Mouse (Mus musculus): ENCODE results near the gene Zan.

Zan gene

GRCm38 (mm10) chr5:137349384-137350204 lies 127.3 kb downstream of the Zan start, which contains the start of gene Ephb4:
Gene Ephb4 (plus strand): TSS chr5:137350109.
- no peak for DNase-seq

DNA sequence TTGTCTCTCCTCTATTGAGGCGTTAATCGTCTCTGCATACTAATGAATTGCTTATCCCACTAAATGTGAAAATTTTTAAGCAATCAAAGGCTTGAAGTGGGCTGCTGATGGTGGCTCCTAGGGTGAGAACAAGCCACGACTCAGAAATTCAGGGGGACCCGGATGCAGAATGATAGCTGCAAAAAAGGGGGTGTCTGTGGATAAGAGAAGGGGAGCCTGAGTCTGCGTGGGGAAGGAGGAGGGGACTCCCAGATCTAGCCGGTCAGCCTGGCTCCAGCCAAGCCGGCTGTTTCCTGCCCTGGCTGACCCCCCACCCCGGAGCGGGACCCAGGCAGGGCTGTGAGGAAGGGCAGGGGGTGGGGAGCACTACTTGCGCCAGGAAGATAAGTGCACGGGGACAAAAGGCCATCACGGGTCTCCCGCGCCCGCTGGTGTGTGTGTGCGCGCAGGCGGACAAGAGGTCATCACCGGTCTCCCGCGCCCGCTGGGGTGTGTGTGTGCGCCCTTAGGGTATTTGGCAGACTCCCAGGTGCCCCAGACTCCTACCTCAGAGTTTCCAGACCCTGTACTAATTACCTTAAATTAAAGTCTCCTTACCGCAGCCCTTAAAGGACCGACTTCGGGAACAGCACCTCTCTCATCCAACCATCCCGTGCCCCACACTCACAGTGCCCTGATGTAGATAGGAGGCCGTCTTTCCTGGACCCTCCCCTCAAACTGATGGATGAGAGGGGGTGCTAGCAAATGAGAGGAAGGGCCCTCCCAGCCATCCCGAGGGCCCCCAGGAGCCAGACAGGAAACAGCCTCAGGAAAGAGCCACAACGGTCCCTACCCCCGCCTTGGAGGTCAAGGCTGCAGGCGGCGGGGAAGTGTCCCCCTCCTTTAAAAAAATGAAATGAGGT lies 128.1 kb downstream of the Zan start:
- DNase-seq = no peak

- no peak for DNase-seq
These were observed 129.0 kb downstream of the Zan start for GRCm38 (mm10) chr5:137347856-137348255.

GRCm38 (mm10) chr5:137346983-137347382 lies 129.9 kb downstream of the Zan start:
- no peak for DNase-seq

DNA sequence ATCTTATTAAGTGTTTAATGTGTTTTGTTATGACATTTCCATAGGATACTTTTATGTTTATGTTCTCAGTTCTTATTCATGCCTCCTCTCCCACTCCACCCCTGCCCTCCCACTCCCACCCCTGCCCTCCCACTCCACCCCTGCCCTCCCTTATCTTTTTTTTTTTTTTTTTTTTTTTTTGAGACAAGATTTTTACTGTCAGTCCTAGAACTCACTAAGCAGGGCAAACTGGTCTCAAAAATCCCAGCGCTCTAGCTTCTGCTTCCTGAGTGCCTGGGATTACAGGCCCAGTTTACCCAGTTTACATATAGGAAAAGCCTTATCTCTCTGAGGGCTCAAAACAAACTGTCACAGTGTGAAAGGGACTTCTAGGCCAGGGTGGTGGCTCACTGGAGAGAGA lies 130.5 kb downstream of the Zan start:
- no peak for DNase-seq

DNA sequence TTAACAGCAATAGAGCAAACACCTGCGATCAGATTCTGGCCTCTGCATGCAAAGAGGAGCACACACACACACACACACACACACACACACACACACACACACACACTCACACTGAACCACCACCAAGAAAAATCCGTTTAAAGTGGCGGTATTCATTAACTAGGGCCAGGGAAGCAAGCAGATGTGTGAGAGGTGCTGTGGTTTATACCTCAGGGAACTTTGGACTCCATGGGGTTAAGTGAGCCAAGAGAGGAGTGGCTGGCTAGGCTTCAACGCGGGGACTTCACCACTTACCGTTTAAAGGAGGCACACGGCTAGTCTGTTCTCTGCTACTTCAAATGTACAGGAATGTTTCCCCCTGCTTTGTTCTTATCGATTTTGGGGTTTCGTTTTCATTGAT lies 131.0 kb downstream of the Zan start:
- no peak for DNase-seq

DNA sequence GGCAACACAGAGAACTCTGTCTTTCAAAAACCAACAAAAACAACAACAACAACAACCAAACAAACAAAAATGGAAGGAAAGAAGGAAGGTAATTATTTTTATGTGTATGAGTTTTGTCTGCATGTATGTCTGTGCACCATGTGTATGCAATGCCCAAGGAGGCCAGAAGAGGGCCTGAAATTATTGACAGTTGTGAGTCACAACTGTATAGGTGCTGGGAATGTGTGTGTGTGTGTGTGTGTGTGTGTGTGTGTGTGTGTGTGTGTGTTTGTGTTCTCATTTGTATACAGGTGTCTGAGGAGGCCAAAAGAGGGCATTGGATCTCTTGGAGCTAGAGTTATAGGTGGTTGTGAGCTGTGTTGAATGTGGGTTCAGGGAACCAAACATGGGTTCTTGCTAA lies 133.0 kb downstream of the Zan start:
- peak; percentile 10 to 24 for DNase-seq

GRCm38 (mm10) chr5:137343412-137343811 lies 133.5 kb downstream of the Zan start:
- no peak for DNase-seq

DNA sequence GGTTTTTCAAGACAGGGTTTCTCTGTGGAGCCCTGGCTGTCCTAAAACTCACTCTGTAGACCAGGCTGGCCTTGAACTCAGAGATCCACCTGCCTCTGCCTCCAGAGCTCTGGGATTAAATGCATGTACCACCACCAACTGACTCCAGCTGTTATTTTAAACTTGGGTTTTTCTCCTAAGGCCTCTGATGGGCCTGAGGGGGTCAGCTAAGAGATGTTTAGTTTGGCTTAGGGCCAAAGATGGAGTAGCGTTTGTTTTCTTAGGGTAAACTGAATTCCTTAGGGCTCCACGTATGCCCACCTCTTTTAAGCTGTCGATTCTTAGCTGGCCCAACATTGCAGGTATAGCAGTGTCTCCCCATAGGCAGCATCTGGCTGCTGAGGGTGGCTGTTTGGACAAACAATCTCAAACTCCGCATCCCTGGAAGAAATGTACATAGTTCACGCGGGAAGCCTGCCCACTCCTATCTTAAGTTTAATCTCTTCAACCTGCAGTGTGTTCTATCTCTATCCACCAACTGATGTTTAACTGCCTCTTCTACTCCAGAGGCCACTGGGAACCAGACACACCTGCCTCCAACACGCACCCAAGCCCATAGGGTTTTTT lies 134.4 kb downstream of the Zan start:
- DNase-seq = no peak

- no peak for DNase-seq
These were observed 136.6 kb downstream of the Zan start for GRCm38 (mm10) chr5:137340222-137340621.

DNA sequence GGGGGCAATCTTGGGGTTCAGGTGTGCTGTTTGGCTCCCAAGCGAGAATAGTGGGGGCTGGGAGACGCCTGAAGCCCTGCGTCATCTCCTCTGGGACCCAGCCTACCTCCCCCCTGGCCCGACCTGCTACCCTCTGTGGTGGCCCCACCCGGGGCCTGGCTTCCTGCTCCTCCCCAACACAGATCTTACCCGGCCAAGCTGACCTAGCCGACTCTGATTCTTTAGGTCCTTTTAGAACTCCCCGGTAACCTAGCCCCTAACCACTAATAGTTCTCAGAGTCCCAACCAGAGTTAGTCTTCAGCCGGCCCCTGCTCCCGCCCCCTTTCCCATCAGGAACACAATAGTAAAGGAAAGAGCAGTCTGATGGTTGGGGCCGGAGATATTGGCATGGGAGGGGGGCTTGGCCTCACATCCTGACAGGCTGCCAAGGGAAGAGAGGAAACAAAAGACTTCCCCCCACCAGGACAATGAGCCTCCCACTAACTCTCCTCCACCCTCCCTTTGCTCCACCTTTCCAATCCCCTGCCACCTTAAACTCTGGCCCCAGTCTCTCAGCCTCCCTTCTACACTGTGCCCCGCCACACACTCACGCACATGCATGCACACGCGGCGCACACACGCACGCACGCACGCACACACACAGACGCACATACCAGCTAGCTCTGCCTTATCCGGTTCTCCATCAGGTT lies 137.4 kb downstream of the Zan start:
- DNase-seq = peak in 1 of 2 experiments; percentile 7

- peak in 1 of 2 experiments; percentile 14 for DNase-seq
These were observed 138.1 kb downstream of the Zan start for GRCm38 (mm10) chr5:137338663-137339289.

GRCm38 (mm10) chr5:137338256-137338655 lies 138.6 kb downstream of the Zan start:
- peak; percentile 74 to 78 for DNase-seq

- no peak for DNase-seq
These were observed 139.7 kb downstream of the Zan start for GRCm38 (mm10) chr5:137337190-137337589.

- no peak for DNase-seq
These were observed 141.8 kb downstream of the Zan start for GRCm38 (mm10) chr5:137335066-137335465.

DNA sequence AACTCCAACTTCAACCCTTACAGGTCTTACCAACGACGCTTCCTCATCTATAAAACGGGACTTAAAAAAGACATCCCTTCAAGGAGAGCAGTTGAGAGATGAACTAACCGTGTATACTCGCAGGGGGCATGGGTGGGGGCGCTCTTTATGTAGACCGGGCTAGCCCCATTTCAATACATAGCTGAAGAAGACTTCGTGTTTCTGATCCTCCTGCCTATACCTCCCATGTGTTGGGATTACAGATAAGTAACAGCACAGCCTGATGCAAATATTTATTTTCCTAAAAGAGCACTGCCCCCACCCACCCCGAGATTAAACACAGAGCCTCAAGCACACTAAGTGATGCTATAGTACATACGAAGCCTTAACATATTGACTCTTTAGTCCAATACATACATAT lies 142.5 kb downstream of the Zan start:
- DNase-seq = no peak

DNA sequence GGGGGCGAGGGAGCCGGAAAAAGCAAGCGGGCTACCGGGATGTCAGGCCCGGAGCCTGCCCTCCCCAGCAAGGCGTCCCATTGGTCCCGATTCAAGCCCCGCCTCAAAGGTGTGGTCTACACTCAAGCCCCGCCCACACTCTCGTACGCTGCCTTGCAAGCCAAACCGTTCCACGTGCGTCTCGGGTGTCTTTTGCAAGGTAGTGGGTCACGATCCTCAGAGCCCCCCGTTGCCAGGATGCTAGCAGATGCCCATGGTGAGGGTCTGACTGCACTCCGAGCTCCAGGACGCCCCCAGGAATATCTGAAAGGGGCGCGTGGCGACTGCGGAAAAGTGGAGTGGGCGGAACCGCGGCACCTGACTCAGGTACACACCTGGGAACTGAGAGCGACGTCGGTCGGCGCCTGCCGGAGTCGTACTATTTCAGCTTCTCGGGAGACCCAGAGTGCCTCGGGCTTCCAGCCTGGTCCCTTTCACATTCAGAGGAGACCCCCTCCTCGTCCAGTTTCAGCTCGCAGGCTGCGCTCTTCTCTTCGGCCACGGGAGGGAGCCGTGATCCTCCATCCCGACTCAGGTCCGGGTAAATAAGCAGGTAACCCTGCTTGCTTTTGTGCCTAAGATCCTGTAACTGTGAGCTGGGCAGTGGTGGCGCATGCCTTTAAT lies 143.2 kb downstream of the Zan start, which contains the start of gene Slc12a9:
Gene Slc12a9 (minus strand): TSS at position 86 of the 663 bp plus-strand sequence.
- peak; percentile 97 for DNase-seq

GRCm38 (mm10) chr5:137332857-137333511 lies 143.9 kb downstream of the Zan start:
- DNase-seq = no peak

- no peak for DNase-seq
These were observed 146.0 kb downstream of the Zan start for GRCm38 (mm10) chr5:137330910-137331309.
